Mouse (Mus musculus): ENCODE measurements around the gene Sertad3. TPM values are rescaled to one million over a fixed set of nuclear protein-coding genes. Genes with fewer than 3 reads are reported as not detected.

Gene Sertad3
- total RNA-seq, 2 experiments from 2014 or later = 16.7 to 17.3 TPM

Other genes with a start within 250 kb of the Sertad3 start
- gene Itpkc, start 245.1 kb upstream of the Sertad3 start, total RNA-seq (2021) = 10 to 100 TPM; 12.7 to 14.4 TPM
- 10 to 100 TPM; 37.1 to 42.0 TPM for gene Coq8b, start 240.7 kb upstream of the Sertad3 start, total RNA-seq (2021)
- 10 to 100 TPM; 21.0 to 21.1 TPM for gene Numbl, start 215.3 kb upstream of the Sertad3 start, total RNA-seq (2021)
- 100 to 1,000 TPM in 1 of 2 experiments, 10 to 100 TPM in 1; 95.4 to 102 TPM for gene Ltbp4, start 136.1 kb upstream of the Sertad3 start, total RNA-seq (2021)
- 10 to 100 TPM; 22.9 to 31.7 TPM for gene Shkbp1, start 117.7 kb upstream of the Sertad3 start, total RNA-seq (2021)
- gene Gm20479, start 116.3 kb upstream of the Sertad3 start, total RNA-seq (2021) = 1 to 10 TPM in 1 of 2 experiments, not detected in 1; 2.5 TPM
- gene Sptbn4, start 26.1 kb upstream of the Sertad3 start, total RNA-seq (2021) = 1 to 10 TPM; 1.2 to 1.4 TPM
- gene Blvrb, start 25.8 kb upstream of the Sertad3 start, total RNA-seq (2021) = 10 to 100 TPM; 58.4 to 62.1 TPM
- 10 to 100 TPM; 18.1 to 18.8 TPM for gene Sertad1, start 13.1 kb downstream of the Sertad3 start, total RNA-seq (2021)
- 1 to 10 TPM; 7.0 to 8.8 TPM for gene Prx, start 25.6 kb downstream of the Sertad3 start, total RNA-seq (2021)
- gene Hipk4, start 49.5 kb downstream of the Sertad3 start, total RNA-seq (2021) = 1 to 10 TPM; 1.4 to 1.8 TPM
- 100 to 1,000 TPM; 132 to 133 TPM for gene Pld3, start 79.5 kb downstream of the Sertad3 start, total RNA-seq (2021)
- 10 to 100 TPM; 21.6 to 28.0 TPM for gene 2310022A10Rik, start 79.5 kb downstream of the Sertad3 start, total RNA-seq (2021)
- 100 to 1,000 TPM; 195 to 220 TPM for gene Akt2, start 117.8 kb downstream of the Sertad3 start, total RNA-seq (2021)
- gene Ttc9b, start 180.1 kb downstream of the Sertad3 start, total RNA-seq (2021) = 1 to 10 TPM; 1.1 to 1.6 TPM
- gene Map3k10, start 200.8 kb downstream of the Sertad3 start, total RNA-seq (2021) = 10 to 100 TPM; 30.3 to 31.9 TPM
- 1 to 10 TPM; 2.9 to 3.5 TPM for gene Zfp607b, start 215.6 kb downstream of the Sertad3 start, total RNA-seq (2021)

Measured in adrenal gland, postnatal 4 days (tissue).